Mouse (Mus musculus) thymus, postnatal 25 days (tissue): ENCODE measurements around the gene Ltc4s.

Source experiments
- DNase-seq: peaks from one replicate; pipeline ENCODE4 v3.0.0; 2022

Ltc4s gene

DNA sequence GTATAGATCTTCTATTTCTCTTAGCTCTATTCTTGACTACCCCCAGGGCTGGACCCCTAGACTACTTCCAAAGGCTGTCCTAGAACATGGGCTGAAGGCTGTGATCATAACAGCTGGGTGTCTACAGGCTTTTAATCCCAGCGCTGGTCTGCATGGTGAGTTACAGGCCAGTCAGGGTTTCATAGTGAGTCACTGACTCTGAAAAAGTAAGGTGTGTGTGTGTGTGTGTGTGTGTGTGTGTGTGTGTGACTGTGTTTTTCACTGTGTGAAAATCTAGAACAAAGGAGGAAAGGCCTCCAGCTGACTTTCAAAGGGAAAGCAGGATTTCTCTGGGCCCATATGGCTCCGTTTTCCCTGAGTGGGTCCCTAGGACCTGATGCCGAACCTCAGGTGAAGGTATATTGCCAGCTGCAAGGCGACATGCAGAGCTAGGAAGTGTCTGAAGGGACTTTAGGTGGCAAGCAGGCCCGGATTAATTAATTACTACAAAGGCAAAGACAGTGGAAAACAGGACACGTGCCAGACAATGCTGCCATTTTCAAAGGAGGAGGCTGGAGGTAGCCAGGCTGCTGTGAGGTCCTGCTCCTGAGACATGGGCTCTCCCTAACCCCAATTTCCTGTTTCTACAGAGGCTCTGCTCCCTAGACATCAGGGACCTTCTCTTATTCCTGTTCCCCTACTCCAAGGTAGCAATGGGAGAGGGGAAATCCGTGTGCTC lies 15.7 kb downstream of the Ltc4s start:
- DNase-seq, result no peak

DNA sequence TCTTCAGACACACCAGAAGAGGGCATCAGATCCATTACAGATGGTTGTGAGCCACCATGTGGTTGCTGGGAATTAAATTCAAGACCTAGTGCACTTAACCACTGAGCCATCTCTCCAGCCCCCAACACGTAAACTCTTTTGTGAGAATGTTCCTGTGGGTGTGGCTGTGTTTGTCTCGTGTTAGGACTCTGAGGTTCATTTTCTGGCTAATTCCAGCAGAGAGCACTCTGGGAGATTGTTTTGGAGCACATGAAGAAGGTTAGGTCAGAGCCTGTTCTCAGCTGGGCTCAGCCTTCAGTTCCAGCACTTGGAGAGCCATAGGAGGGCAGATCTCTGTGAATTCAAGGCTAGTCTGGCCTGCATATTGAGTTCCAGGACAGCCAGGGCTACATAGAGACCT lies 18.6 kb downstream of the Ltc4s start:
- no peak for DNase-seq

DNA sequence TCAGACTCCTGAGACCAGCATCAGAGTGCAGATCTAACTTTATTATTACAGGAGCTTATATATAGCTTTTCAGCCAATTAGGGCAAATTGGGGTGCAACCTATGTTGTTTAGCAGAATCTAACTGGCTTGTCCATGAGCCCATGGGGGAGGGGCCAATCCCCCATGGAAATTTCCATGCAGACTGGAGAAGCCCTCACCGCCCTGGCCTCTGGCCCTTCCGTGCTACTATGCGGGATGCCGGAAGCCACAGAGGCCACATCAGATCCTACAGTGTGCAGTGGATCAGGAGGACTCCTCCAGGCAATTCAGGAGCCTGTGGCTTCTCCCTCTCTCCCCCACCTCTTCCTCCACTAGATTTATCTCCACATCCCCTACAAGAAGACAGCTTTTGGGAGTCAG lies 20.6 kb downstream of the Ltc4s start:
- no peak for DNase-seq

DNA sequence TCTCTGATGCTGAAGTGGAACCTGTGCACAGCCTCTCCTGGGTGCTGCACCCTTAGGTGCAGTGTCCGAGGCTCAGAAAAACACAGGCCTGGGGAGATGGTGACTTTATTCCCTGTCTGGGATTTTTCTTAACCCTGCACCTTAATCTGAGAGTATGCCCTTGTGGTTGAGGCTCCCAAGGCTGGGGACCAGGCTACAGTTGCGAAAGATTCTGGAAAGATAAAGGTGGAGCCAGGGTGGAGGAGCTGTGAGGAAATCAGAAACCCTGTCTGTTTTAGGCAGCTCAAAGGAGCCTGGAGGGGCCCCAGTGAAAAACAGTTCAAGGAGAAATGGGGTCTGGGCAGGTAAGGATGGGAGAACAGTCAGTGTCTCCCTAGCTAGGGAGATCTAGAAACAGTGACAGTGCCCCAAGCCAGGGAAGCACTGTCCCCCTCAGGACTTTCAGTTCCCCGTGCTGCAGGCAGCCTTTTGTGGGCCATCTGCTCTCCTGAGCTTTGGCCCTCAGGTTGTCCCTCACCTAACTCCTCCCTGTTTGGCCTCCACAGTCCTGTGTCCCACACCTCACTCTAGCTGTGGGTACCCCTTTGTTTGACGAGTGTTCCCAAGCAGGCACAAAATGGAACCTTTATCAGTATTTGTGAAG lies 21.6 kb downstream of the Ltc4s start:
- DNase-seq, result no peak

DNA sequence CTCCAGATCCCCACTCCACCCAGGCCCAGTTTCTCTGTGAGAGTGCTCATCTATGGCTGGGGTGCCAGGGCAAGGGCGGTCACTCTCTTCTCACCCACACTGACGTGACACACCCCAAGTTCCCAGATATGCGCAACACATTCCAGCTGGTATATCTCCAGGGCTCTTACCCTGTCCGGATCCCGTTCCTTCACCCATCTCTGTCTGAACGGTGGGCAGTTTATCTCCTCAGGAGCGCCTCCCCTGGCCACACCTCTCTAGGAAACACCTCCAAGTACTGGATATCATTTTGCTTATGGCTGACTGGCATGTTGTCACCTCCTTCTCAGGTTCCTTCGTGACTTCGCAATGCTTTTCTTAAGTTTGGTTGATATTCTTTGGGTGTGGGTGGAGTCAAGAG lies 22.8 kb downstream of the Ltc4s start:
- no peak for DNase-seq

DNA sequence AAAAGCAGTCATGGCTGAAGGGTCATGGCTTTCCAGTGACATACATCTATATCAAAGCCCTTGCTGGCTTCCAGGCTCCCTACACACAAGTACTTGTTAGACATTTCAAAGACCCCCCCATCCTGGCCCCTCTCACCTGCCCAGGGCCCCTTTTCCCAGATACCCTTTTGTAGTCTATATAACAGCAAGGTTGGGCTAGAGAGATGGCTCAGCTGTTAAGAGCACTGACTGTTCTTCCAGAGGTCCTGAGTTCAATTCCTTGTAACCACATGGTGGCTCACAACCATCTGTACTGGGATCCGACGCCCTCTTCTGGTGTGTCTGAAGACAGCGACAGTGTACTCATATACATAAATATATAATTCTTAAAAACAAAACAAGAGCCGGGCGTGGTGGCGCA lies 23.8 kb downstream of the Ltc4s start:
- DNase-seq, result no peak

DNA sequence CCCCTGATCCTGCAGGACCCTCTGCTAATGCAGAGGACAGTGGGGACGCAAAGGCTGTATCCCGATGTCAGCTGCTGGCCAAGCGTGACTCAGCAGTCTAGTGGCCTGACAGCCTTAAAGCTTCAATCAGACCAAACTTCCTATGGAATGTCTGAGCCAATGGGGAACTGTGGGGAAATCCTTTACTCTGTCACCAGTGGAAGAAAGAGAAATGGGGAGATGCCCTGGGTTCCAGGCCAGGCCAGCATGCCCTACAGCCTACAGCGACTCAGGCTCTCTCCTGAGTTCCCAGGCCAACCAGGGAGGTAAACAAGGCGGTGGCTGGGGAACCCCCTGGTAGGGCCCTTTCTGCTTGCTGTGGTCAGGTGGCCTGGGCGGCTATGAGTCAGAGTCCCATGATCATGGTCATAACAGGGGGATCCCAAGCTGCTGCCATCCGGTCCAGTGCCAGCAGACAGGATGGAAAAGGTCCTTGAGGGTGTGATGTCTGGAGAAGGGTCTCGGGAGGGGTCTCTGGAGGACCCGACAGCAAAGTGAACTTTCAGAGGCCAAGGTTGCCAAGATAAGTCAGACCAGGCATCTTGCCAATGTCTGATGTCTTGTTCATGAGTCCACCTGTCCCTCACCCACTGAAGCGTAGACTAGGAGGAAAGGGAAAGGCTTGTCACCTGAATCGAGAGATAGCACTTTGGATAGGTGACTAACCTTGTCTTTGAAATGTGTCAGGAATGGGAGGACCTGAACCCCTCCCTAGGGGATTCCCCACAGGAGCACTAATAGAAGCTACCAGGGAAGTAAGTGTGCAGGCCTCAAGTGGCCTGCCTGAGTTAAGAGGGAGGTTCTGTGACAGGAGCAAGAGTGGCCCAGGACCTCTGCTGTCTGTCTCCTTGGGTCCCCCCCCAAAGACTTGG lies 25.3 kb downstream of the Ltc4s start:
- no peak for DNase-seq

DNA sequence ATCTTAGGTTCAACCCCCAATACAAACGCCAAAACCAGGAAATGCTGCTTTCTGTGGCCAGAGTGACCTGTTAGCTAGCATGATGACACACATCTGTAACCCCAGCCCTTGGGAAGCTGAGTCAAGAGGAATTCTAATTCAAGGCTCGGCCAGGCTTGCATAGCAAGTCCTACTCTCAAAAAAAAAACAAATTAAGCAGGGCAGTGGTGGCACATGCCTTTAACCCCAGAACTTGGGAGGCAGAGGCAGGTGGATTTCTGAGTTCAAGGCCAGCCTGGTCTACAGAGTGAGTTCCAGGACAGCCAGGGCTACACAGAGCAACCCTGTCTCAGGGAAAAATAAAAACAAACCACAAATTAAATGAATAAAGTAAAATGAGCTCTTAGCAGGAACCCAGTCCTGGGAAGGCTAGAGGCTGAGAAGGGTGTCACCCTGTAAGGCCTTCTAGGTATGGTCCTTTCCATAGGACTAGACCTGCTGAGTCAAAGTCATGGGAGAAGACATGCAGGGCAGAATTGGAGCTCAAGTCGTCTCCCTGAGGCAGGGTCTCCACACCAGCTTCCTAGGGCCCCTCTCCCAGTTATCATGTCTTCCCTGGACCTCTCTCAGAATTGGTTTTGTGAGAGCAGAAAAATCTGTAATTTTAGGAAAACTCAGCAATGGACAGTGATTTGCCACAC lies 26.2 kb downstream of the Ltc4s start:
- DNase-seq, result no peak

DNA sequence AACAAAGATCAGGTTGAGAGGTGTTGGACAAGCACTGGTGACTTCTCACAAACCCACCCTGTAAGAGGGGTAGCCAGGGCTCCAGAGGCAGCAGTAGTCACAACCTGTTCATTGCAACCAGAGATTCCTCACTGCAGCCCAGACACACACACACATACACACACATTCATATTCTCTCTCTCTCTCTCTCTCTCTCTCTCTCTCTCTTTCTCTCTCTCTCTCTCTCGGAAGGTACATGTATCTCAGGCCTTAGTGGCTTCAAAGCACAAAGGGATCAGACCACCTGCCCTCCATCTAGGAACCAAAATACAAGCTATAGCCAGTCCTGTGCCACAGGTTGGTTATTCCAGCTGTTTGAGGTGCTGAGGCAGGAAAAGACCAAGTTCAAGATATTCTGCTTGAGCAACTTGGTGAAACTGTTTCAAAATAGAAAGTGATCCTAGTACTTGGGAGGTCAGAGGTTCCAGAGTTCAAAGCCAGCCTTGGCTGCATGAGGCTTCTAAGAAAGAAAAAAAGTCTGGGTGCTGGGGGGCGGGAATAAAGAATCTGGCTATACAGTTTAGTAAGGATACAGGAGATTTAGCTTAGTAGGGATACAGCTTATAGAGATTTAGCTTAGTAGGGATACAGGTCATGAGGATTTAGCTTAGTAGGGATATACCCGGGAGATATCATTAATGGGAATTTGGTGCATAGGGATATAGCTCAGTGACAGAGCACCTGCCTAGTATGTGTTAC lies 26.9 kb downstream of the Ltc4s start:
- no peak for DNase-seq

DNA sequence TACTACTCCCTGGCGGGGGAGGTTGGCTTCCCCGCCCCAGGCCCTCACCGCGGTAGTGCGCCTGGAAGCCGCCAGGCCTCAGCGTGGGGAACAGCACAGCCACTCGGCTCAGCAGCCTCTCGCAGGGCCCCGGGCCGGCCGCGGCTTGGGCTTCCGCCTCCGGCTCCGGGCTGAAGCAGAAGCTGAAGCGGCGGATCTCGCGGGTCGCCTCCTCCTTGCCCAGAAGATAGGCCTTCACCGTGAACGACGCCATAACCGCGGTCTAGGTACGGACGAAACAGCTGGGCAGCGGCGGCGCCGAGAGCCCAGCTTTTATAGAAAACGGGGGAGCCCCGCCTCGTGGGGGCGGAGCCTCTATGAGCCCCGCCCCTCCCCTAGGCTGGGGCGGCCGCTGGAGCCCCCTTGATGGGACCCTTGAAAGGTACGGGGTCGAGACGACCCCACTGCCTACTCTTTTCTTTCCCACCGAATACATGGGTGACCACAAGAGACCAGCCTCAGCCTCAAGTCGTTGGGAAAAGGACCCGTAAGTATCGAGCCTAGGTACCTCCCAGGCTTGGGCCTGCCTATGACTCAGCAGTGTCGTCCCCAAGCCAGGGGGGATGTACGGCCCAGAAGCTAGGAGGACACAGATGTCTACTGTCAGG lies 27.8 kb downstream of the Ltc4s start, which contains the start of the genes Sqstm1 and Mgat4b:
TSS of gene Sqstm1 (minus strand) at position 323 of the 647 bp plus-strand sequence.
TSS of gene Mgat4b (plus strand) at position 386 of the 647 bp plus-strand sequence.
- peak; percentile 86 for DNase-seq

DNA sequence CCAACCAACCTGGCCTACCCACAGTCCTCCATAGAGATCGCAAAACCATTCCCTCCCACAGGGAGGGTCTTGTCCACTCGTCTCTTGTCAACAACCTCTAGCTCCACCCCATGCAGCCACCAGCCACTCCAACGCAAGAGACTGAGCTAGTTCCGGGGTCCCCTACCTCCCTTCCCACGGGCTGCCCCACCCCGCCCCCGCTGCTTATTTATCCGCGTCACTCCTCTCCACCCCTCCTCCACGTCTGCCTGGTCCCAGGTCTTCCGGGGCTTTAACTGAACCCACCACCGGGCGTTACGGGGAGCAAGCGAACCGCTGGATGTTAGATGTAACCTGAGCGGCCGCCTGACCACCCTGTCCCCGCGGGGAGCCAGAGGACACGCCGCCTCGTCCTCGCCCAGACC lies 28.3 kb downstream of the Ltc4s start:
- DNase-seq, result peak; percentile 89

DNA sequence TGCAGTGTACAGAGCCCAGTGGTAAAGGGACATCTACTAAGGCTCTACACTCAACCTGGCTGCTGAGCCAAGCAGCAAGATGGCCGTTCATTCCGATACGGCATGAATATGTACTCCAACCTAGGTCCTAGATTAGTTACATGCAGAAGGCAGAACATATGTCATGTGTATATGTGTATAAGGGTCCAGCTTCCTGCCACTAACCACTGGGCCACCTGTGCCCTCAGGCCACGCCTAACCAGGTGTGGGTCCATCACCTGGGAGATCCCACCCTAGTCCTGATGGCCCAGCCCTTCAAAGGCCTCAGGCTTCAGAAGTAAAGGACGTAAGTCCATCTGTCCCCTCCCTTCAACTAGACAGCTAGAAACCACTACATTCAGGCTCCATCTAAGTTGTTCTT lies 30.4 kb downstream of the Ltc4s start:
- DNase-seq, result no peak

DNA sequence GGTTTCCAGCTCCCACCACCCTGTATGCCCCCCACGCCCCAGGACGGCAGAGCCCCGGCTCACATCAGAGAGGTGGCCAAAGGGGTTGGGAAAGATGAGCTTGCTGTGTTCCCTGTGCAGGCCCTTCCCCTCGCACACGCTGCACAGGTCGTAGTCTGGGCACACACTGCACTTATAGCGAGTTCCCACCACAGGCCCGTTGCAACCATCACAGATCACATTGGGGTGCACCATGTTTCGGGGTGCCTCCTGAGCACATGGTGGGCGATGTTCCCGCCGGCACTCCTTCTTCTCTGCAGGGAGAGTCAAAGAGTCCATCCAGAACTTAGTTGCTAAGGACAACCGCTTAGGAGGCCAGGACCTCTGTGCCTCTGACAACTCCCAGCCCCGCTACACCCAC lies 31.1 kb downstream of the Ltc4s start:
- DNase-seq, result no peak

DNA sequence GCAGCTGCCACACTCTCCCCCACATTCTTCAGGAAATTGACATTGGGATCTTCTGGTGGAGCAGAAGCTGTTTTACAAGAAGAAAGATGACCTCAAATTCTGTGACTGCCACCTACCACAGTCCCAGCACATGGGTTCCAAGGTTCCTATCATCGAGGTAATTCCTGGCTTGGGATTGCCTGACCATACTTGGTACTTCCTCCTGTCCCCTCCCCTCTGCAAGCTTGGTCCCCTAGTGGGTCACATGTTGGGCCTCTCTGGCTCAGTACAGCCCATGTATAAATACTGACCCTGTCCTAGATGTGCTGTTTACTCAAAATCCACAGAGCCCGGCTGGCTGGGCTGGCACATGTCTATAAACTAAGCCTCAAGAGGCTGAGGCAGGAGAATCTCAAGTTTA lies 32.4 kb downstream of the Ltc4s start:
- no peak for DNase-seq

DNA sequence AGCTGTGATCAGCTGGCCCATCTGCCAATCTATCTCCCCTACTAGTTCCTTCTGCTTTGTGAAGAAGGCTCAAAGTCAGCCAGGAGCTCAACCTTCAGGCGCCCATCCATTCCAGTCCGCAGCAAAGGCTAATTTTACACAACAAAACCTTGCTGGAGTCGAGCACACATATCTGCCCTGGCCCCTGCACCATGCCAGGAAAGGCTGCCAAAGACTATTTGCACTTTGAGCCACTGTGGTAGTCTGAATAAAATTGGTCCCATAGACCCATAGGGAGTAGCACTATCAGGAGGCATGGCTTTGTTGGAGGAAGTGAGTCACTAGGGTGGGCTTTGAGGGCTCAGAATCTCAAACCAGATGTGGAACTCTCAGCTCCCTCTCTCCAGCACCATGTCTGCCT lies 33.0 kb downstream of the Ltc4s start:
- DNase-seq, result no peak

DNA sequence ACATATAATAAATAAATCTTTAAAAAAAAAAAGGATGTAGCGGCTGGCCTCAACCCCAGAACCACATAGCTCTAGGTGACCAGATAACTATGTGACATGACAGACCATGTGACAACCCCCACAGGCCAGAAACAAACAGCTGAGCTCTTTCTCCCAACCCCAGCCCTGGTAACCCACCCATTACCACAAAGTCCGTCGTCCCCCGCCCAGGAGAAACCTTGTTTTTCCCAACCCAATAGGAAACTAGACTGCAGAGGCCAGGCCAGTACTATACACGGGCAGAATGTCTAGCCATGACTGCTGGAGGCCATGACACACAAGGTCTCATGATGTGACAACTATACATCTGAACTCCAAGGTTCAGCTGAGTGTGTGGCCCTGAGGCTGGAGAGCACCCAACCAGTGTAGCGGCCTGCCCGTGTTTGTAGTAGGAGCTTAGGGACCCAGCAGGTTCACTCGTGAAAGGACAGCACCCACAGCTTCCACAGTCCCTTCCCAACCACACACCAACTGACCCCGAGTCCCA lies 35.1 kb downstream of the Ltc4s start:
- DNase-seq, result no peak

DNA sequence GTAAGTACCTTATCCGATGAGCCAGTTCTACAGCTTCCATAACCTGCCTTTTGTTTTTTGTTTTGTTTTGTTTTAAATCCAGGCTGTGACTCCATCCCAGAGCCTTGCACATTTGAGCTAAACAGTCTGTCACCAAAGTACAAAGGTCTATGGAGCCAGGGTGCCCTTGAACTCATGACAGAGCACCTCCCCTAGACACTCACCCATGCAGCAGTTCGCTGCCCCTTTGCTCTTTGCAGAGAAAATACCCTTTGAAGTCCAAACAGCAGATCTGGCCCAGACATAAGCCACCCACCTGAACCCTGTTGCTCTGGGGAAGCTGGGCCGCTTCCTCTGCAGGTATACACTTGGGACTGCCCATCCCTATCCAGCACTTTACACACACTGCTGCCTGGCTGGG lies 36.8 kb downstream of the Ltc4s start:
- DNase-seq, result no peak

DNA sequence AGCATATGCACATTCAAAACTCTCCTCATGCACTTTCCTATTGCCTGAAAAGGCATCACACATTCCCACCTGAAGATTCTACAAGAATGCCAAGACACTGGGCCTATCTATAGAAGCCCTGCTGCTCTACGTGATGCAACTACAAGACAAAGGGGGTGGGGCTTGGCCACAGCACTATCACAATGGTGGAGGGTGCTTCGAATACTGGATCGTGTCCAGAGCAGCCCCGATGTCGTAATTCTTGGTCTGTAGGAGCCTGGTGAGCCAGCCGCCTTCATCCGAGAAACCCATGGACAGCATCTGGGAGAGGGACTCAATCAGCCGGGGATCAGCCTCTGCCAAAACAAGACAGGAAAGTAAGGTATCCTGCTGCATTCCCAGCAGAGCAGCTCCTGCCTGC lies 37.8 kb downstream of the Ltc4s start:
- no peak for DNase-seq

DNA sequence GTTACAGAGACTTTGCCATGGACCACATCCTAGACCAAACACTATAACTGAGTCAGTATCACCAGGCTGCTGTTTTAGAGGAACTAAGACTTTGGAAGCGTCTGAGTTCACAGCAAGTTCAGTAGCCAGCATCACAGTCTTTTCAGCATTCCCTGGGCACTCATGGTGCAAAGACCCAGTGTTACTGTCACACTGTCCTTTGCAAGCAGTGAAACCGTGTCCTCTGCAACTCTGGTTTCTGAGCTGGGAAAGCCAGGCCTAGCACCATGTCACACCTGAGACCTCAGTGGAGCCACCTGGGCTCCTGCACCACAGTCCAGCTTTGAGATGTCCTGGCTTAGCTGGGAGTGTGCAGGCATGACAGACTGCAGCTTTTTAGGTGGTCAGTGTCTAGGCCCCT lies 39.5 kb downstream of the Ltc4s start:
- DNase-seq, result no peak

DNA sequence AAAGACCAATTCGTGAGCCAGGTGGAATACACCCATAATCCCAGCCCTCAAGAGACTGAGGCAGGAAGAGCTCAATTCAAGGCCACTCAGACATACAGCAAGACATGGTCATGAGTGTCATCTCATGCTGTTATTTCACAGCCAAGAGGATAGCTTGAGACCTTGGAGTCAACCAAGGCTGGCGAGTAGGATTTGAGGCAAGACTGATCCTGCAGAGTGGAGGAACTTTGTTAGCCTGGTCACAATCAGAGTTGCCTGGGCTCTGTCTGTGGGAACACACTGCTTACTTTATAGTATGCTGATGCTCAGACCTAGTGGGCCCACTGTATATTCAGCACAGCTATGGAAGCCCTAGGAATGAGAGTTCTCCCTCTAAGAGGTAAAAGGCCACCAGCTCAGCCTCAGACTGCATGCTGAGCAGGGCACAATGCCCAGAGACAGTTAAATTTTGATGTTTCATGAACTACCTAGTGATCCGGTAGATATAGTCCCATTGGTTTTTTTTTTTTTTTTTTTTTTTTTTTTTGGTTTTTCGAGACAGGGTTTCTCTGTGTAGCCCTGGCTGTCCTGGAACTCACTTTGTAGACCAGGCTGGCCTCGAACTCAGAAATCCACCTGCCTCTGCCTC lies 40.1 kb downstream of the Ltc4s start:
- DNase-seq, result no peak

DNA sequence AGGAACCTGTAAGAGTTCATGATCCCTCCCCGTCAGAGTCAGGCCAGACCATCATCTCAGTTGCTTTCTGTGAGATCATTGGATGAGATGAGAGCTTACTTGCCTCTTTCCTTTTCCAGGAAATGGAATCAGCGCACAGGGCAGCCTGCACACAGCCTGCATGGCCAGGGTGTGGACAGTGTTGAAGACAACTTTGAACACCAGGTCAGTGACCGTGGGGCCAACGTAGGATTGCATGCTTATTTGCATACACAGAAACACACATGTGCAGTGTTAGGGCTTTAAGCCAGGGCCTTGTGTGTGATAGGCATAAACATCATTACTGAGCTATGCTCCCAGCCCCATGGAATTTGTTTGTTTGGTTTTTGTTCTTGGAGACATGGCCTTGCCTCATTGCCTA lies 40.9 kb downstream of the Ltc4s start:
- DNase-seq, result no peak
